Mouse (Mus musculus): ENCODE data around the gene Kcna3. TPM values are rescaled to one million over a fixed set of nuclear protein-coding genes. Genes with fewer than 3 reads are reported as not detected.

Kcna3 gene
- polyA plus RNA-seq, 1 experiment from 2014 or later, result 17.8 TPM

GRCm38 (mm10) chr3:107018286-107018685 lies 17.7 kb upstream of the Kcna3 start:
- Histone ChIP-seq H3K36me3 (ENCODE audit: control insufficient read depth, insufficient read depth, low read length) (no peaks in the 10 kb centered on the region), H3K9me3 (replicated peaks; ENCODE audit: control insufficient read depth, low read length, poor library complexity, severe bottlenecking) (no peaks in the 10 kb centered on the region), H3K27me3 (ENCODE audit: control insufficient read depth, insufficient read depth, low read depth, low read length) (no peaks in the 10 kb centered on the region), H3K9ac (ENCODE audit: low read depth, low read length) (no peak overlapping the region), H3K4me1 (ENCODE audit: control insufficient read depth, insufficient read depth, low read length) (no peaks in the 10 kb centered on the region), H3K4me2 (ENCODE audit: low read length) (no peak overlapping the region), H3K27ac (ENCODE audit: low read length) (no peak overlapping the region), H3K4me3 (ENCODE audit: low read depth, low read length) (no peak overlapping the region)
- 64% methylated on average over 2 of the region's 2 CpGs for WGBS
- ATAC-seq, result no peak

DNA sequence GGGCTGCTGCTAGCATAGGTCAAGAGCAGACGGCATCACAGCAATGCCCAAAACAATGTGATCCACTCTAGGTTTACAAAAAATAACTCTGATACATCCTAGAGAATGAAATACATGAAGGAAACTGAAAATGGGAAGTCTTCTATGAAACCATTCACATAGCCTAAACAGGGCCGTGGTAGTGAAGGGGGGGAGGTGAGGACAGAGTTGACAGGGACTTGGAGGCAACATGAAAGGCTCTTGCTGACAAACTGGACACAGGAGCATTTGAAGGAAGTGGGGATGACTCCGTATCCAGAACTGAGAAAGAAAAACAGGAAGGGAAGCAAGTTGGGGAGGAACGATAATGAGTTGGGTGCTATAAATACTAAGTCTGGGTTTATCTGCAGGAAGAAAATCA lies 4.4 kb upstream of the Kcna3 start:
- Histone ChIP-seq H3K4me3 (ENCODE audit: low read depth, low read length) (no peak overlapping the region), H3K4me1 (ENCODE audit: control insufficient read depth, insufficient read depth, low read length) (peaks cover 22% of the 10 kb centered on the region), H3K27ac (ENCODE audit: low read length) (no peak overlapping the region), H3K9ac (ENCODE audit: low read depth, low read length) (no peak overlapping the region), H3K27me3 (ENCODE audit: control insufficient read depth, insufficient read depth, low read depth, low read length) (no peaks in the 10 kb centered on the region), H3K36me3 (ENCODE audit: control insufficient read depth, insufficient read depth, low read length) (no peaks in the 10 kb centered on the region), H3K4me2 (ENCODE audit: low read length) (no peak overlapping the region), H3K9me3 (replicated peaks; ENCODE audit: control insufficient read depth, low read length, poor library complexity, severe bottlenecking) (no peaks in the 10 kb centered on the region)
- no peak for ATAC-seq
- 89% methylated on average over 4 of the region's 4 CpGs for WGBS

- Histone ChIP-seq H3K4me3 (ENCODE audit: low read depth, low read length) (peak overlapping the region; percentile 84; the same call in 1 of the 2 replicates), H3K9ac (ENCODE audit: low read depth, low read length) (peak overlapping the region; percentile 93; the same call in 1 of the 2 replicates)
These were observed 1.2 kb upstream of the Kcna3 start for GRCm38 (mm10) chr3:107034776-107035175.

DNA sequence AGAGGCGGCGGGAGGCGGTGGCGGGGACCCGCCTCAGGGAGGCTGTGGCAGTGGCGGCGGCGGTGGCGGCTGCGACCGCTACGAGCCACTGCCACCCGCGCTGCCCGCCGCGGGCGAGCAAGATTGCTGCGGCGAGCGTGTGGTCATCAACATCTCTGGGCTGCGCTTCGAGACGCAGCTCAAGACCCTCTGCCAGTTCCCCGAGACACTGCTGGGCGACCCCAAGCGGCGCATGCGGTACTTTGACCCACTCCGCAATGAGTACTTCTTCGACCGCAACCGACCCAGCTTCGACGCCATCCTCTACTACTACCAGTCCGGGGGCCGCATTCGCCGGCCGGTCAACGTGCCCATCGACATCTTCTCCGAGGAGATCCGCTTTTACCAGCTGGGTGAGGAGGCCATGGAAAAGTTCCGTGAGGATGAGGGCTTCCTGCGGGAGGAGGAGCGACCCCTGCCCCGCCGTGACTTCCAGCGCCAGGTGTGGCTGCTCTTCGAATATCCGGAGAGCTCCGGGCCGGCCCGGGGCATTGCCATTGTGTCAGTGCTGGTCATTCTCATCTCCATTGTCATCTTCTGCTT lies 580 bp downstream of the Kcna3 start:
- Histone ChIP-seq H3K4me3 (ENCODE audit: low read depth, low read length) (peak overlapping the region; percentile 84), H3K9me3 (replicated peaks; ENCODE audit: control insufficient read depth, low read length, poor library complexity, severe bottlenecking) (no peaks in the 10 kb centered on the region), H3K27ac (ENCODE audit: low read length) (peak overlapping the region; percentile 92), H3K27me3 (ENCODE audit: control insufficient read depth, insufficient read depth, low read depth, low read length) (no peaks in the 10 kb centered on the region), H3K36me3 (ENCODE audit: control insufficient read depth, insufficient read depth, low read length) (no peaks in the 10 kb centered on the region), H3K9ac (ENCODE audit: low read depth, low read length) (peak overlapping the region; percentile 93), H3K4me2 (ENCODE audit: low read length) (peak overlapping the region; percentile 78), H3K4me1 (ENCODE audit: control insufficient read depth, insufficient read depth, low read length) (peaks cover 32% of the 10 kb centered on the region)
- peak; percentile 74 for ATAC-seq
- WGBS, result under 1% methylated on average over 38 of the region's 55 CpGs

More at GRCm38 (mm10) chr3:107034776-107035175, 1.2 kb upstream of the Kcna3 start:
- no peak for ATAC-seq
- H3K27ac ChIP-seq (ENCODE audit: low read length), result peak overlapping the region; percentile 92; the same call in 1 of the 2 replicates
- peaks cover 30% of the 10 kb centered on the region for H3K4me1 ChIP-seq (ENCODE audit: control insufficient read depth, insufficient read depth, low read length)
- peak overlapping the region; percentile 78 for H3K4me2 ChIP-seq (ENCODE audit: low read length)
- no peaks in the 10 kb centered on the region for H3K9me3 ChIP-seq (replicated peaks; ENCODE audit: control insufficient read depth, low read length, poor library complexity, severe bottlenecking)
- H3K36me3 ChIP-seq (ENCODE audit: control insufficient read depth, insufficient read depth, low read length), result no peaks in the 10 kb centered on the region
- H3K27me3 ChIP-seq (ENCODE audit: control insufficient read depth, insufficient read depth, low read depth, low read length), result no peaks in the 10 kb centered on the region
- WGBS, result 68% methylated on average over 2 of the region's 2 CpGs

GRCm38 (mm10) chr3:107037105-107037504 lies 1.1 kb downstream of the Kcna3 start:
- no peaks in the 10 kb centered on the region for H3K9me3 ChIP-seq (replicated peaks; ENCODE audit: control insufficient read depth, low read length, poor library complexity, severe bottlenecking)
- peak overlapping the region; percentile 84 for H3K4me3 ChIP-seq (ENCODE audit: low read depth, low read length)
- 0 out of 2 replicates have a peak, but pooled peaks have one; percentile 0 for ATAC-seq
- peak overlapping the region; percentile 93 for H3K9ac ChIP-seq (ENCODE audit: low read depth, low read length)
- peak overlapping the region; percentile 92 for H3K27ac ChIP-seq (ENCODE audit: low read length)
- WGBS, result 45% methylated on average over 12 of the region's 12 CpGs
- H3K4me1 ChIP-seq (ENCODE audit: control insufficient read depth, insufficient read depth, low read length), result peaks cover 37% of the 10 kb centered on the region
- H3K36me3 ChIP-seq (ENCODE audit: control insufficient read depth, insufficient read depth, low read length), result no peaks in the 10 kb centered on the region
- H3K27me3 ChIP-seq (ENCODE audit: control insufficient read depth, insufficient read depth, low read depth, low read length), result no peaks in the 10 kb centered on the region
- peak overlapping the region; percentile 78 for H3K4me2 ChIP-seq (ENCODE audit: low read length)

- no peaks in the 10 kb centered on the region for H3K36me3 ChIP-seq (ENCODE audit: control insufficient read depth, insufficient read depth, low read length)
- peaks cover 41% of the 10 kb centered on the region for H3K4me1 ChIP-seq (ENCODE audit: control insufficient read depth, insufficient read depth, low read length)
- peak overlapping the region; percentile 78 for H3K4me2 ChIP-seq (ENCODE audit: low read length)
- H3K27ac ChIP-seq (ENCODE audit: low read length), result no peak overlapping the region
- ATAC-seq, result no peak
- WGBS, result 67% methylated on average over 16 of the region's 16 CpGs
- H3K9ac ChIP-seq (ENCODE audit: low read depth, low read length), result peak overlapping the region; percentile 93
- peak overlapping the region; percentile 84 for H3K4me3 ChIP-seq (ENCODE audit: low read depth, low read length)
- no peaks in the 10 kb centered on the region for H3K27me3 ChIP-seq (ENCODE audit: control insufficient read depth, insufficient read depth, low read depth, low read length)
- H3K9me3 ChIP-seq (replicated peaks; ENCODE audit: control insufficient read depth, low read length, poor library complexity, severe bottlenecking), result no peaks in the 10 kb centered on the region
These were observed 1.7 kb downstream of the Kcna3 start for GRCm38 (mm10) chr3:107037536-107038155.

DNA sequence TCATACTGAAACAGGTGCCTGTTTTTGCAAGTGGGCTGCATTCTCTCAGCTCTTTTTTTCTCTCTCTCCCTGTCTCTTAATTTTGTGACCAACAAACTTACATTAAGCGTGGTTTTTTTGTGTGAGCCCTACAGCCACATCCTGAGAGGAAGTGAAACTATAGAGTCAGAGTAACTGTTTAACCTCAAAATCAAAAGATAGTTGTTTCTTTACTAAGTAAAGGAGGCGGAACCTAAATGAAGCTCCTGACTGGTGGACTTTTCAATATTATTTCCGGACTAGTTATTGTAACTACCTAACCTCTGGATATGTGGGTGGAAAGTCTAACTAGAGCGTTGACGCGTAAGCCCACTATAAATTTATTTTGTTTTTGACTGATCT lies 2.2 kb downstream of the Kcna3 start:
- H3K27ac ChIP-seq (ENCODE audit: low read length), result no peak overlapping the region
- no peaks in the 10 kb centered on the region for H3K9me3 ChIP-seq (replicated peaks; ENCODE audit: control insufficient read depth, low read length, poor library complexity, severe bottlenecking)
- 0 out of 2 replicates have a peak overlapping the region, but pooled peaks have one; percentile 48 for H3K9ac ChIP-seq (ENCODE audit: low read depth, low read length)
- no peaks in the 10 kb centered on the region for H3K27me3 ChIP-seq (ENCODE audit: control insufficient read depth, insufficient read depth, low read depth, low read length)
- peak overlapping the region; percentile 78 for H3K4me2 ChIP-seq (ENCODE audit: low read length)
- peaks cover 45% of the 10 kb centered on the region for H3K4me1 ChIP-seq (ENCODE audit: control insufficient read depth, insufficient read depth, low read length)
- ATAC-seq, result no peak
- H3K4me3 ChIP-seq (ENCODE audit: low read depth, low read length), result peak overlapping the region; percentile 84
- 81% methylated on average over 6 of the region's 6 CpGs for WGBS
- H3K36me3 ChIP-seq (ENCODE audit: control insufficient read depth, insufficient read depth, low read length), result no peaks in the 10 kb centered on the region

GRCm38 (mm10) chr3:107038661-107039223 lies 2.8 kb downstream of the Kcna3 start:
- Histone ChIP-seq H3K4me1 (ENCODE audit: control insufficient read depth, insufficient read depth, low read length) (peaks cover 39% of the 10 kb centered on the region), H3K4me3 (ENCODE audit: low read depth, low read length) (peak overlapping the region; percentile 84), H3K36me3 (ENCODE audit: control insufficient read depth, insufficient read depth, low read length) (no peaks in the 10 kb centered on the region), H3K27me3 (ENCODE audit: control insufficient read depth, insufficient read depth, low read depth, low read length) (no peaks in the 10 kb centered on the region), H3K4me2 (ENCODE audit: low read length) (peak overlapping the region; percentile 78), H3K9ac (ENCODE audit: low read depth, low read length) (peak overlapping the region; percentile 48; the same call in 1 of the 2 replicates), H3K9me3 (replicated peaks; ENCODE audit: control insufficient read depth, low read length, poor library complexity, severe bottlenecking) (no peaks in the 10 kb centered on the region), H3K27ac (ENCODE audit: low read length) (no peak overlapping the region)
- 8% methylated on average over 10 of the region's 10 CpGs for WGBS
- no peak; the same call in 1 of the 2 replicates for ATAC-seq

DNA sequence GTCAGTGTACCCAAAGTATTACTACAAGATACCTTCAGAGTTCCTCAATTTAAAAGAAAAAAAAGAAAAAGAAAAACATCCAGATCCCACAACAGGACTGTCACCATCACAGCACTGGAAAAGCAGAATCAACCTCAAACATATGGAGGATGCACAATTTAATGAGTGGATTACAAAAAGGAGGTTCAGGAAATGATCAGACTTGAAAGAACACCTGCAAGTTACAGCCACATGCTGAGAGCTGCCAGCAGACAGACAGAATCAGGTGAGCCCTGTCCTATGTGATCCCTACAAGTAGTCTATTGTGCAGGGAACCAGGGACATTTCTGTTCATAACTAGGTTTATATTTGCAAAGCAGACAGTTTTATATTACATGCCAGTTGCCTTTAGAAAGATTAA lies 3.3 kb downstream of the Kcna3 start:
- H3K9ac ChIP-seq (ENCODE audit: low read depth, low read length), result peak overlapping the region; percentile 56
- H3K9me3 ChIP-seq (replicated peaks; ENCODE audit: control insufficient read depth, low read length, poor library complexity, severe bottlenecking), result no peaks in the 10 kb centered on the region
- ATAC-seq, result no peak
- no peaks in the 10 kb centered on the region for H3K27me3 ChIP-seq (ENCODE audit: control insufficient read depth, insufficient read depth, low read depth, low read length)
- H3K4me3 ChIP-seq (ENCODE audit: low read depth, low read length), result peak overlapping the region; percentile 84
- no peaks in the 10 kb centered on the region for H3K36me3 ChIP-seq (ENCODE audit: control insufficient read depth, insufficient read depth, low read length)
- peak overlapping the region; percentile 52; the same call in 1 of the 2 replicates for H3K27ac ChIP-seq (ENCODE audit: low read length)
- peak overlapping the region; percentile 78 for H3K4me2 ChIP-seq (ENCODE audit: low read length)
- peaks cover 37% of the 10 kb centered on the region for H3K4me1 ChIP-seq (ENCODE audit: control insufficient read depth, insufficient read depth, low read length)

Data from midbrain, embryonic 16.5 days (tissue).